Mouse (Mus musculus) olfactory bulb, adult 2 months (tissue): ENCODE measurements around the gene Zfp638.

Experiments used
- CTCF ChIP-seq: fragments of 200-500 bp; IDR thresholded peaks from 2 replicates; pipeline ENCODE4 v1.5.1; 2012; ENCODE audit warnings: low read depth, mild to moderate bottlenecking, low read length, moderate library complexity; ENCODE audit not compliant: insufficient read depth
- POLR2A ChIP-seq: fragments of 200-500 bp; IDR thresholded peaks from 2 replicates; pipeline ENCODE4 v1.6.1; 2012; ENCODE audit warnings: mild to moderate bottlenecking, low read depth, low read length, moderate library complexity; ENCODE audit not compliant: insufficient read depth

DNA sequence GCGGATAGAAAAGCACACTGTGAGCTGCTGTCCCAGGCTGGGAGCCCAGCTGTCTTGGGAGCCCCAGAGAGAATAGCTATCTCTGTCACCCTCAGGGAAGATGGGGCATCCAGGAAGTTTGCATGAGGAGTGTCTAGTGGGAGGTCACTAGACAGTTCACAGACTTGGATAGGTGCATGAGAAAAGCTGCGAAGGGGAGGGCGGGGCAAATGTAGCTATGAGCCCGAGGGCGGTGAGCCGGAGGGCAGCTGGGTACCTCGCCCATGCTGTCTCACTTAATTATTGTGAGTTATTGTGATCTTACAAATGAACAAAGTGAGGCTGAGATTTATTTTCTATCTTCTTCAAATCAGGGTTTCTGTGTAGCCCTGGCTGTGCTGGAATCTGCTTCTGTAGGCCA lies 162.9 kb downstream of the Zfp638 start:
- no peak for TF ChIP-seq CTCF
- no peak for TF ChIP-seq POLR2A
